Mouse (Mus musculus) intestine, embryonic 14.5 days (tissue): Measurements from ENCODE around the gene Cpeb3. TPM values are rescaled to one million over a fixed set of nuclear protein-coding genes. Genes with fewer than 3 reads are reported as not detected.

ENCODE experiments used
- ATAC-seq: fragments of 200-750 bp; cut with Nextera tagmentation; replicated peaks from 2 replicates; pipeline ENCODE4 v1.8.0; 2017; ENCODE audit warnings: low read depth, moderate number of reproducible peaks, moderate TSS enrichment, moderate library complexity; ENCODE audit not compliant: low FRiP score, low TSS enrichment
- DNase-seq: peaks from one replicate; pipeline ENCODE4 v3.0.0-alpha.2; 2018; ENCODE audit warnings: low spot score
- H3K27ac ChIP-seq: fragments of 300-500 bp; sonication (generic); 2 replicates; pipeline ENCODE4 v1.5.1; 2014; ENCODE audit warnings: low read depth, mild to moderate bottlenecking, control low read depth
- H3K27me3 ChIP-seq: fragments of 300-500 bp; sonication (generic); replicated peaks from 2 replicates; pipeline ENCODE4 v1.6.1; 2014; ENCODE audit warnings: low read length, control low read depth; ENCODE audit not compliant: control insufficient read depth, insufficient read depth
- H3K36me3 ChIP-seq: fragments of 300-500 bp; sonication (generic); 2 replicates; pipeline ENCODE4 v1.6.1; 2014; ENCODE audit warnings: low read length, control low read depth; ENCODE audit not compliant: control insufficient read depth, insufficient read depth
- H3K4me1 ChIP-seq: fragments of 300-500 bp; sonication (generic); replicated peaks from 2 replicates; pipeline ENCODE4 v1.6.1; 2014; ENCODE audit warnings: low read length, control low read depth, mixed read lengths; ENCODE audit not compliant: control insufficient read depth, insufficient read depth
- H3K4me2 ChIP-seq: fragments of 300-500 bp; sonication (generic); 2 replicates; pipeline ENCODE4 v1.6.1; 2014; ENCODE audit warnings: low read length
- H3K4me3 ChIP-seq: fragments of 300-500 bp; sonication (generic); 2 replicates; pipeline ENCODE4 v1.5.1; 2014; ENCODE audit warnings: low read depth, low read length, control low read depth, mixed read lengths
- H3K9ac ChIP-seq: fragments of 300-500 bp; sonication (generic); 2 replicates; pipeline ENCODE4 v1.6.1; 2014; ENCODE audit warnings: mild to moderate bottlenecking, low read length
- H3K9me3 ChIP-seq: fragments of 300-500 bp; sonication (generic); 2 replicates; pipeline ENCODE4 v1.6.1; 2016; ENCODE audit warnings: low read length, control low read depth; ENCODE audit not compliant: control insufficient read depth
- WGBS: fragments of 180-500 bp; shearing (Covaris S2); extraction: QIAGEN DNeasy Blood & Tissue Kit; methylation state at CpG from one replicate; pipeline ENCODE4 v1.1.7; 2014; 5-methylcytosine and 5-hydroxymethylcytosine counted together
- polyA plus RNA-seq: library from polyadenylated mRNA; unstranded; fragments of >200 nt; fragmentation: Nextera tagmentation; extraction: Ambion mirVana; gene quantifications from 2 replicates; pipeline ENCODE4 v1.2.1, GENCODE M21; 2014

Cpeb3 gene
- polyA plus RNA-seq, 1 experiment from 2014 or later = 0.85 TPM

DNA sequence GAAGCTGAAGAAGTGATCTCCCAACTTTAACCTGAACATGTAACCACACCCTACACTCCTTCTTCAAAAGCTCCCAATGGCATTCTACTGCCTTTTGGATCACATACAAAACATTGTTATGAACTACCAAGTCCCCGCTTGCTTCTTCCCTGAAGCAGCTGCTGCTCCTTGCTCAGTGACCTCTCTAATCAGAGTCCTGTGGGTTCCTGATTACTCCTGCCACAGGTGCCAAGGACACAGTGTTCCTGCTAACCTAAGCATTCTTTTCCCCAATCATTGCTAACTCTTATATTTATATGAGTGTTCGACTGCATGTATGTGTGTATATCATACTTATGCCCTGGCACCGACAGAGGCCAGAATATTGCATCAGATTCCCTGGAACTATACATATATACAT, 115.2 kb downstream of the Cpeb3 start:
- DNase-seq = no peak
- Histone ChIP-seq H3K36me3 (no peaks in the 10 kb centered on the region), H3K4me3 (no peak overlapping the region), H3K4me2 (no peak overlapping the region), H3K27me3 (no peaks in the 10 kb centered on the region), H3K9ac (no peak overlapping the region), H3K9me3 (no peaks in the 10 kb centered on the region), H3K4me1 (no peaks in the 10 kb centered on the region), H3K27ac (no peak overlapping the region)
- no peak for ATAC-seq
- 85% methylated on average over 3 of the region's 3 CpGs for WGBS

DNA sequence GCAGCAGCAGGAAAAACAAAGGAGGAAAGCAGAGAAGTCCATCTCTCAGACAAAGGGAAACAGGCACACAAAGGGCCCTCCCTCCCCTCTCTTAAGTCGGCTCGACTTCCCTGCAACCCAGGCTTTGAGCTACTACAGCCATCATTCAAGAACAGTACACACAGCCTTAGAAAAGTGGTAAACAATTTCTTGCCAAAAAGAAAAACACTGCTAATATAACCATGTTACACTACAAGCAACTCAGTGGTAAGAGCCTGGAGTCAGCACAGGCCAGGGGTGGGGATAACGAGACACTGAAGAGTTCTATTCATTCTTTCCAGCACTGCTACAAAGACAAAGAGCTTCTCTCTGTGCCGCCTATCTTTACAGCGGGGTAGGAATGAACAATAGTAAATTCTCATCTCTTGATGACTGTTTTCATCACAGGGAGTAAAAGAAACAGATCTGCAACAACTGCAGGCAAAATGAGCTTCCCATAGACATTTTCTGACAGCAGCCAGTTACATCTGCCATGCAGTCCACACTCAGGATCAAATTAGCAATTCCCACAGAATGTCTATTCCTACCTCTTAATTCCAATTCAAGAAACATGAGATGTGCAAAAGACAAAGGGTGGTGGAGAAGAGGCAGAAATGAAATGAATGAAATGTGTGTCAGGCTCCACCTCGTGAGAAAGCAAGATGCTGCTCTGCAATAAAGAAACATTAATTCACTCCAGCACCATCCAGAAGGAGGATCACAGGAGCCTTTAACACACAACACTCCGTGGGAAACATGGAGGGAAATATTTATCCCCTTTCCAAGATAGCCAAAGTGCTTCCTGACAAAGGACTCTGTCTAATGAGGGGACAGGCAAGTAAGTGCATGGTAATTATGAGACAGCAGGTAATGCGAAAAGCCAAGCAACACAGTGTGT, 118.0 kb downstream of the Cpeb3 start:
- Histone ChIP-seq H3K9ac (no peak overlapping the region), H3K36me3 (no peaks in the 10 kb centered on the region), H3K9me3 (no peaks in the 10 kb centered on the region), H3K27ac (no peak overlapping the region), H3K4me3 (no peak overlapping the region), H3K4me2 (no peak overlapping the region), H3K27me3 (no peaks in the 10 kb centered on the region), H3K4me1 (no peaks in the 10 kb centered on the region)
- WGBS = 40% methylated on average over 8 of the region's 8 CpGs
- no peak for DNase-seq
- ATAC-seq = no peak

DNA sequence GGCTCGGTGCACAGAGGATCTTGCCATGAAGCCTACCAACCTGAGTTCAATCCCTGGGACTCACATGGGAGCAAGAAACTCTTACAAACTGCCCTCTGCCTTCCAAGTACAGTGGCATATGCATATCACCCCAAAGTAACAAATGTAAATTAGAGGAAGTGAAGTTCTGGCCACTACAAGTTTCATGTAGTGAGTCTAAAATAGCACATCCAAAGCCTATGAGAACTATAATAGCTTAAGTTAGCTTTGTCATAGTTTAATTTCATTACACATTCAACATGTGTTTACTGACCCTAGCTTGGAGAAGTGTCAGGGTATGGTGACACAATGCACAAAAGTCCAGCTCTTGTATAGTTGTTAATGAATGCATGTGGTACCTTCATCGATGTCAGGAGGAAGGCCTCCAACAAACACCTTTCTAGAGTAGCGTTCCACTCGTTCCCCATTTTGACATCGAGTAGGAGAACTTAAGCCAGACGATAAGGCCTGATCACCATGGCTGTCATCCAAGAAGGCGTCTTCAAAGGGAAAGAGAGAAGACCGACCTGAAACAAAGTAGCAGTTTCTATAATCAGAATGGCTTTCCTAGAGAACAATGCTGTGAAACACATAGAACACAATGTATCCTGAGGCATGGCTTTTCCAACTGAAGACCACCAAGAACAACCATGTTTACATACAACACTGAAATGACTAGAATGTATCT, 120.2 kb downstream of the Cpeb3 start:
- ATAC-seq (no peak), DNase-seq (no peak)
- no peak overlapping the region for H3K4me3 ChIP-seq
- no peaks in the 10 kb centered on the region for H3K9me3 ChIP-seq
- no peaks in the 10 kb centered on the region for H3K36me3 ChIP-seq
- no peaks in the 10 kb centered on the region for H3K27me3 ChIP-seq
- H3K4me1 ChIP-seq = no peaks in the 10 kb centered on the region
- no peak overlapping the region for H3K27ac ChIP-seq
- 90% methylated on average over 8 of the region's 8 CpGs for whole genome bisulfite sequencing
- H3K4me2 ChIP-seq = no peak overlapping the region
- H3K9ac ChIP-seq = no peak overlapping the region

DNA sequence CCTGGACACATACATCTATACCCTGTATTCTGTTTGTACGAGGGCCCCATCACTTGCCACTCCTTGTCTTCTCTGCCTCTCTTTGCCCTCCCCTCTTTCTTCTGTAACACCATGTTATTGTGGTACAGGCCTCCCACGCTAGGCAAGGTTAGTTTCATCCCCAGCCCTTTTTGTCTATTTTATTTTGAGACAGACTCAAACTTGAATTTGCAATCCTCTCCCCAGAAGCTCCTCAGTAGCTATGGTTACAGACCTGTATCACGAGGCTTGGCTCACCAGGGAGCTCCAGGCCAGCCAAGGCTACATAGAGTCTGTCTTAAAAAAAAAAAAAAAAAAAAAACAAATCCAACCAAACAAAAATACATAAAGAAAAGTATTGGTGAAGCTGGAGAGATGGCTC, 123.9 kb downstream of the Cpeb3 start:
- ATAC-seq (no peak), DNase-seq (no peak)
- Histone ChIP-seq H3K27me3 (no peaks in the 10 kb centered on the region), H3K4me3 (no peak overlapping the region), H3K9me3 (no peaks in the 10 kb centered on the region), H3K27ac (no peak overlapping the region), H3K4me2 (no peak overlapping the region), H3K9ac (no peak overlapping the region), H3K36me3 (no peaks in the 10 kb centered on the region), H3K4me1 (no peaks in the 10 kb centered on the region)
- WGBS = 72% methylated on average over 3 of the region's 3 CpGs

DNA sequence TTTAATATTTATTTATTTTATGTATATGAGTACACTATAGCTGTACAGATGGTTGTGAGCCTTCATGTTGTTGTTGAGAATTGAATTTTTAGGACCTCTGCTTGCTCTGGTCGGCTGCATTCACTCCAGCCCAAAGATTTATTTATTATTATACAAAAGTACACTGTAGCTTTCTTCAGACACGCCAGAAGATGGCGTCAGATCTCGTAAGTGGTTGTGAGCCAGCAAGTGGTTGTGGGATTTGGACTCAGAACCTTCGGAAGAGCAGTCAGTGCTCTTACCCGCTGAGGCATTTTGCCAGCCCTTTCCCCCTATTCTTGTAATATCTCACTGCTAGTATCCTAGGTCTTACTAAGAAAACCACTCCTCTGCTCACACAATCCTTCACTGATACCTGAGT, 126.9 kb downstream of the Cpeb3 start:
- ATAC-seq = no peak
- Histone ChIP-seq H3K9me3 (no peaks in the 10 kb centered on the region), H3K36me3 (no peaks in the 10 kb centered on the region), H3K4me1 (no peaks in the 10 kb centered on the region), H3K4me2 (no peak overlapping the region), H3K27ac (no peak overlapping the region), H3K4me3 (no peak overlapping the region), H3K9ac (no peak overlapping the region), H3K27me3 (no peaks in the 10 kb centered on the region)
- DNase-seq = no peak
- WGBS = 66% methylated on average over 6 of the region's 6 CpGs

DNA sequence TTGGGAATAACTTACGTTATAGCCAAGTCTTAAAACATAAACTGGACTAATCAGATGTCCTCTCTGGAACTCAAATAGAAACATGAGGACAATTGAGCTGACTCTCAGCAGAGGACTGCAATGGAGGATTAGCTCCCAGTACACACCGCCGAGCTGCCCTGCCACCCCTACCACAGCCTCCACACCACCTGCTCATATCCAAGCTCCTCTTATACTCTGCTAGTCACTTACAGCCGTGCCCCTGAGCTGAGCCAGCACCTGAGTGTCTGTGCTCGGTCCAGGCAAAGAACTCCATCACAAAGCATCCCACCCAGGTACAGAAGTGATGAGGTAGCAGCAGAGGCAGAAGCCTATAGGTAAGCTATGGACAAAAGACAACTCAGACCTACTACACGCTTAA, 129.2 kb downstream of the Cpeb3 start:
- WGBS = 82% methylated on average over 6 of the region's 6 CpGs
- no peaks in the 10 kb centered on the region for H3K27me3 ChIP-seq
- DNase-seq = no peak
- H3K4me2 ChIP-seq = no peak overlapping the region
- no peak for ATAC-seq
- H3K27ac ChIP-seq = no peak overlapping the region
- no peak overlapping the region for H3K9ac ChIP-seq
- no peaks in the 10 kb centered on the region for H3K9me3 ChIP-seq
- no peaks in the 10 kb centered on the region for H3K36me3 ChIP-seq
- H3K4me3 ChIP-seq = no peak overlapping the region
- H3K4me1 ChIP-seq = no peaks in the 10 kb centered on the region

DNA sequence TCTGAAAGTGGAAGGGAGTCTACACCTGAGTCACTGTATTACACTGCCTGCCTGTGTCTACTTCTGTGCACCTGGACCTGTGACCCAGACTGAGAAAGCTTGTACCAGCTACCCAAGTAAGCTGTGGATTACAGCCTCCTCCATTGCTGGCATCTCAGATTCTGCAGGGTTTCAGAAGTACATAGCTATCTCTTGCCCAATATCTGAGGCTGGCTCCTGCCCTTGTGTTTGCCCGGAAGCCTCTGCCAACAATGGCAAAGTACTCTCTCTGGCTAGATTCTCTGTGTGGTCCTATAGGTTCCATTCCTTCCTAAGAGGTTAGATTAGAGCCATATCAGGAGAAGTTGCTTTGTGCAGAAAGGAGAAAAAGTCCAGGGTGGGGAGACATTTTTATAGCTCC, 129.8 kb downstream of the Cpeb3 start:
- Histone ChIP-seq H3K4me1 (no peaks in the 10 kb centered on the region), H3K27me3 (no peaks in the 10 kb centered on the region), H3K27ac (no peak overlapping the region), H3K9me3 (no peaks in the 10 kb centered on the region), H3K36me3 (no peaks in the 10 kb centered on the region), H3K4me2 (no peak overlapping the region), H3K4me3 (no peak overlapping the region), H3K9ac (no peak overlapping the region)
- WGBS = 91% methylated on average over 1 of the region's 1 CpGs
- no peak for DNase-seq
- no peak for ATAC-seq

DNA sequence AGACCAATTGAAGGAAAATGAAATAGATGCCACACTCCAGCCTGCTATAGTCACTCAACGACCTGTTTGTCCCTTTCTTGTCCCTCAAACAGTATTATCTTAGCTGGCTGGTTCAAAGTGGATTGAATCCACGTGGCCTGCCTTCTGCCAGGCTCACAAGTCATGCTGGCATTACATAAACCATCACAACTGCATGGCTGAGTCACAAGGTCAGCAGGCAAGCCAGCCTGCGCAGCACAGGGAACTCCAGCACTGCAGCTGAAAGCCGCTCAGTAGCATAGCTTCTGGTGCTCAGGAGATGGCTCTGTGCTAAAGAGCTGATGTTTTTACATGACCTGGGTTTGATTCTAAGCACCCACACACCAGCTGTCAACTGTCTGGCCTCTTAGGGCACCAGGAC, 130.3 kb downstream of the Cpeb3 start:
- Histone ChIP-seq H3K27me3 (no peaks in the 10 kb centered on the region), H3K9me3 (no peaks in the 10 kb centered on the region), H3K4me1 (no peaks in the 10 kb centered on the region), H3K4me3 (no peak overlapping the region), H3K4me2 (no peak overlapping the region), H3K36me3 (no peaks in the 10 kb centered on the region), H3K27ac (no peak overlapping the region), H3K9ac (no peak overlapping the region)
- 26% methylated on average over 4 of the region's 4 CpGs for WGBS
- ATAC-seq (no peak), DNase-seq (no peak)
